Mouse (Mus musculus) stomach, embryonic 16.5 days (tissue): ENCODE results near the gene Kmt2d. TPM values are rescaled to one million over a fixed set of nuclear protein-coding genes. Genes with fewer than 3 reads are reported as not detected.
A peak's percentile ranks its signal among the peaks of the same experiment; 100 is the strongest.

Experiments used
- ATAC-seq: fragments of 200-750 bp; cut with Nextera tagmentation; 2 replicates; pipeline ENCODE4 v1.8.0; 2017; ENCODE audit warnings: moderate number of reproducible peaks, moderate TSS enrichment; ENCODE audit not compliant: insufficient read depth, low FRiP score
- H3K27ac ChIP-seq: fragments of 300-500 bp; sonication (generic); 2 replicates; pipeline ENCODE4 v1.5.1; 2014; ENCODE audit warnings: low read length
- H3K27me3 ChIP-seq: fragments of 300-500 bp; sonication (generic); 2 replicates; pipeline ENCODE4 v1.6.1; 2014; ENCODE audit warnings: low read length, control low read depth, mixed read lengths; ENCODE audit not compliant: control insufficient read depth, insufficient read depth
- H3K36me3 ChIP-seq: fragments of 300-500 bp; sonication (generic); 2 replicates; pipeline ENCODE4 v1.6.1; 2014; ENCODE audit warnings: low read length; ENCODE audit not compliant: control insufficient read depth, insufficient read depth
- H3K4me1 ChIP-seq: fragments of 300-500 bp; sonication (generic); 2 replicates; pipeline ENCODE4 v1.6.1; 2014; ENCODE audit warnings: low read length, control low read depth, mixed read lengths; ENCODE audit not compliant: control insufficient read depth, insufficient read depth
- H3K4me2 ChIP-seq: fragments of 300-500 bp; sonication (generic); 2 replicates; pipeline ENCODE4 v1.6.1; 2014; ENCODE audit warnings: low read depth, low read length, mixed read lengths
- H3K4me3 ChIP-seq: fragments of 300-500 bp; sonication (generic); replicated peaks from 2 replicates; pipeline ENCODE4 v1.5.1; 2014; ENCODE audit warnings: mild to moderate bottlenecking, low read length
- H3K9ac ChIP-seq: fragments of 300-500 bp; sonication (generic); 2 replicates; pipeline ENCODE4 v1.6.1; 2014; ENCODE audit warnings: low read length
- H3K9me3 ChIP-seq: fragments of 300-500 bp; sonication (generic); replicated peaks from 2 replicates; pipeline ENCODE4 v1.6.1; 2016; ENCODE audit warnings: low read length, control low read depth; ENCODE audit not compliant: control insufficient read depth
- WGBS: fragments of 180-500 bp; shearing (Covaris S2); extraction: QIAGEN DNeasy Blood & Tissue Kit; methylation state at CpG from one replicate; pipeline ENCODE4 v1.1.7; 2014; 5-methylcytosine and 5-hydroxymethylcytosine counted together
- polyA plus RNA-seq: library from polyadenylated mRNA; unstranded; fragments of >200 nt; fragmentation: Nextera tagmentation; extraction: Ambion mirVana; gene quantifications from 2 replicates; pipeline ENCODE4 v1.2.1, GENCODE M21; 2015

Gene Kmt2d
- polyA plus RNA-seq, 1 experiment from 2014 or later = 11.4 TPM

GRCm38 (mm10) chr15:98790761-98791160 lies 80.2 kb downstream of the Kmt2d start:
- no peaks in the 10 kb centered on the region for H3K36me3 ChIP-seq
- under 1% methylated on average over 23 of the region's 23 CpGs for WGBS
- peaks cover 83% of the 10 kb centered on the region for H3K27me3 ChIP-seq
- peaks cover 3% of the 10 kb centered on the region; the same call in 1 of the 2 replicates for H3K9me3 ChIP-seq
- no peak overlapping the region for H3K27ac ChIP-seq
- H3K9ac ChIP-seq = no peak overlapping the region; the same call in 1 of the 2 replicates
- H3K4me3 ChIP-seq = peak overlapping the region; percentile 25
- H3K4me2 ChIP-seq = peak overlapping the region; percentile 30; the same call in 1 of the 2 replicates
- peaks cover 18% of the 10 kb centered on the region; the same call in 1 of the 2 replicates for H3K4me1 ChIP-seq
- ATAC-seq = no peak

DNA sequence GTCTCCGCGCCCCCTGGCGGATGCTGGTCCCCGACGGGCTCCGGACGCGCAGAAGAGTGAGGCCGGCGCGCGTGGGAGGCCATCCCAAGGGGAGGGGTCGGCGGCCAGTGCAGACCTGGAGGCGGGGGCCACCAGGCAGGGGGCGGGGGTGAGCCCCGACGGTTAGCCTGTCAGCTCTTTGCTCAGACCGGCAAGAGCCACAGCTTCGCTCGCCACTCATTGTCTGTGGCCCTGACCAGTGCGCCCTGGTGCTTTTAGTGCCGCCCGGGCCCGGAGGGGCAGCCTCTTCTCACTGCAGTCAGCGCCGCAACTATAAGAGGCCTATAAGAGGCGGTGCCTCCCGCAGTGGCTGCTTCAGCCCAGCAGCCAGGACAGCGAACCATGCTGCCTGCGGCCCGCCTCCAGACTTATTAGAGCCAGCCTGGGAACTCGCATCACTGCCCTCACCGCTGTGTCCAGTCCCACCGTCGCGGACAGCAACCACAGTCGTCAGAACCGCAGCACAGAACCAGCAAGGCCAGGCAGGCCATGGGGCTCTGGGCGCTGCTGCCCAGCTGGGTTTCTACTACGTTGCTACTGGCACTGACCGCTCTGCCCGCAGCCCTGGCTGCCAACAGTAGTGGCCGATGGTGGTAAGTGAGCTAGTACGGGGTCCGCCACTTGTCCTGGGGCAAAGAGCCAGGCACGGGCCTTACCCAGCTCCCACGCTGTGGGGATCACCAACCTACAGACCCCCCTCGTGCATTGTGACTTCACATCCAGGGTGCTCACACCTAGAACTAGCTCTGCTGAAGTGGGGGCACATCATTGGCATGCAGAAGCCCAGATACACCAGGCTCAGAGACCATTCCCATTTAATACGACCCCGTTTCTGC lies 81.1 kb downstream of the Kmt2d start, which contains the start of gene Wnt1:
Gene Wnt1, plus strand, starts transcription at position 197 of the 875 bp plus-strand sequence.
- peak within 1 kb of the TSS; percentile 30 for H3K4me2 ChIP-seq
- no peak for ATAC-seq
- peaks cover 74% of the 10 kb centered on the region for H3K27me3 ChIP-seq
- WGBS = 4% methylated on average over 51 of the region's 51 CpGs
- H3K4me3 ChIP-seq = peak within 1 kb of the TSS; percentile 25
- no peak within 1 kb of the TSS; the same call in none of the 2 replicates for H3K9ac ChIP-seq
- H3K4me1 ChIP-seq = peaks cover 18% of the 10 kb centered on the region; the same call in 1 of the 2 replicates
- H3K36me3 ChIP-seq = no peaks in the 10 kb centered on the region
- peaks cover 6% of the 10 kb centered on the region for H3K9me3 ChIP-seq
- H3K27ac ChIP-seq = no peak within 1 kb of the TSS

DNA sequence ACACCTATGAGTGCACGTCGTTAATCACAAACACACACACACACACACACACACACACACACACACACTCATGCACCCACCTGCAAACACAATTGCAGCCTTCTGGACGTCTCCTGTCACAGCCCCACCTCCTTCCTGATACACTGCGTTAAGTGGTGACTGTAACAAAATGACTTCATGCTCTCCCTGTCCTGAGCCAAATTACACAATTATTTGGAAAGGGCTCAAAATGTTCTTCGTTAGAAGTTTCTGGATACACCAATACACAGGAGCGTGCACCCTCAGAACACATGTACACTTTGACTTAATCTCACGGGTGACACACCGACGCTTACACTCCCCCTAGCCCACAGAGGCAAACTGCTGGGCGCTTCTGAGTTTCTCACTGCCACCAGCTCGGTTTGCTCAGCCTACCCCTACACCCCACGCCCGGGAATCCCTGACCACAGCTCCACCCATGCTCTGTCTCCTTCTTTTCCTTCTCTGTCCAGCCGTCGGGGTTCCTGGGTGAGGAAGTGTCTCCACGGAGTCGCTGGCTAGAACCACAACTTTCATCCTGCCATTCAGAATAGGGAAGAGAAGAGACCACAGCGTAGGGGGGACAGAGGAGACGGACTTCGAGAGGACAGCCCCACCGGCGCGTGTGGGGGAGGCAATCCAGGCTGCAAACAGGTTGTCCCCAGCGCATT lies 81.9 kb downstream of the Kmt2d start:
- H3K27me3 ChIP-seq = peaks cover 66% of the 10 kb centered on the region
- no peak overlapping the region for H3K27ac ChIP-seq
- no peak for ATAC-seq
- peak overlapping the region; percentile 5; the same call in 1 of the 2 replicates for H3K4me3 ChIP-seq
- peaks cover 6% of the 10 kb centered on the region for H3K9me3 ChIP-seq
- H3K36me3 ChIP-seq = no peaks in the 10 kb centered on the region
- WGBS = 10% methylated on average over 24 of the region's 24 CpGs
- H3K9ac ChIP-seq = no peak overlapping the region
- peak overlapping the region; percentile 25; the same call in 1 of the 2 replicates for H3K4me2 ChIP-seq
- peaks cover 18% of the 10 kb centered on the region; the same call in 1 of the 2 replicates for H3K4me1 ChIP-seq

DNA sequence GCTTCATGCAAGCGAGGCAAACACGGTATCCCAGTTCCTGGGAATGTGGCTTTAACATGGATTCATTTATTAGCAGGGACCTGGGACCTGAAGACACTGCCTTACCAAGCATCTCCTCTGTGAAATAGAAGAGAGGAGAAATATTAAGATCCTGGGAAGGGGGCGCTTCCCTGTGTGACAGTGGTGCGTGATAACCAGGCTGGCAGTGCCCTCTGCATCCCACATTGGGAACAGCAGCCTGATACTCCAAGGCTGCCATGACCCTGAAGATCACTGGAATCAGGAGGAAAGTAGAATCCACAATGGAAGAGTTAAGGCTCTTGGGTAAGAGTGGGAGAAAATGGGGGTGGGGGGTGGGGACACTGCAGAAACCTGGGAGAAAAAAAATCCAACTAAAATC lies 83.1 kb downstream of the Kmt2d start:
- Histone ChIP-seq H3K9me3 (peaks cover 6% of the 10 kb centered on the region), H3K9ac (no peak overlapping the region), H3K4me2 (no peak overlapping the region), H3K36me3 (no peaks in the 10 kb centered on the region), H3K27me3 (peaks cover 55% of the 10 kb centered on the region), H3K4me3 (no peak overlapping the region), H3K27ac (no peak overlapping the region), H3K4me1 (peaks cover 13% of the 10 kb centered on the region; the same call in 1 of the 2 replicates)
- no peak for ATAC-seq
- WGBS = 38% methylated on average over 4 of the region's 4 CpGs

DNA sequence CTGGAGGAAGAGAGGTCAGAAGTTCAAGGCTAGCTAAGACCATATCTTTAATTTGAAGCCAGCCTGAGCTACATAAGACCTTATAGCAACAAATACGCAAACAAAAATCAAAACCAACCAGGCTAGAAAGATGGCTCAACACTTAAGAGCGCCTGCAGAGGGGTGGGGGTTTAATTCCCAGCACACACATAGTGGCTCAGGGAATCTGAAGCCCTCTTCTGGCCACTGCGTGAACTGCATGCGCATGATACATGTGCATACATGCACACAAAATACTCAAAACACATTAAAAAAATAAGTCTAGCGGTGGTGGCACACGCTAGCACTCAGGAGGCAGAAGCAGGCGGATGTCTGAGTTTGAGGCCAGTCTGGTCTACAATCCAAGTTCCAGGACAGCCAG lies 85.3 kb downstream of the Kmt2d start:
- Histone ChIP-seq H3K4me2 (no peak overlapping the region), H3K9me3 (peaks cover 6% of the 10 kb centered on the region), H3K27ac (no peak overlapping the region), H3K27me3 (peaks cover 44% of the 10 kb centered on the region), H3K36me3 (no peaks in the 10 kb centered on the region), H3K4me3 (no peak overlapping the region), H3K9ac (no peak overlapping the region), H3K4me1 (0 out of 2 replicates have a peak, but pooled peaks cover 2% of the 10 kb centered on the region)
- no peak for ATAC-seq
- WGBS = 38% methylated on average over 7 of the region's 7 CpGs

Other genes starting within 250 kb of the Kmt2d start
- 27.3 and 28.2 TPM in 2 replicates for gene Cacnb3, start 240.4 kb downstream of the Kmt2d start, polyA plus RNA-seq
- gene Ddx23, start 208.3 kb downstream of the Kmt2d start, polyA plus RNA-seq = 17.0 and 18.6 TPM in 2 replicates
- gene Rnd1, start 193.7 kb downstream of the Kmt2d start, polyA plus RNA-seq = 0.91 and 0.99 TPM in 2 replicates
- gene Ccdc65, start 163.0 kb downstream of the Kmt2d start, polyA plus RNA-seq = 1.5 and 1.7 TPM in 2 replicates
- gene Fkbp11, start 143.0 kb downstream of the Kmt2d start, polyA plus RNA-seq = 130 TPM in 2 replicates
- 38.0 and 38.9 TPM in 2 replicates for gene Arf3, start 108.0 kb downstream of the Kmt2d start, polyA plus RNA-seq
- 0.14 TPM in 1 of 2 replicates, not detected in the other for gene Wnt10b, start 93.1 kb downstream of the Kmt2d start, polyA plus RNA-seq
- not detected in 2 replicates for gene Wnt1, start 81.3 kb downstream of the Kmt2d start, polyA plus RNA-seq
- not detected in 2 replicates for gene Ddn, start 61.7 kb downstream of the Kmt2d start, polyA plus RNA-seq
- gene Prkag1, start 39.7 kb downstream of the Kmt2d start, polyA plus RNA-seq = 85.4 and 86.4 TPM in 2 replicates
- 8.2 and 9.8 TPM in 2 replicates for gene Rhebl1, start 23.3 kb upstream of the Kmt2d start, polyA plus RNA-seq
- gene Dhh, start 27.3 kb upstream of the Kmt2d start, polyA plus RNA-seq = 0.84 and 1.1 TPM in 2 replicates
- 14.8 and 18.3 TPM in 2 replicates for gene Lmbr1l, start 47.0 kb upstream of the Kmt2d start, polyA plus RNA-seq
- gene Tuba1b, start 63.4 kb upstream of the Kmt2d start, polyA plus RNA-seq = 1,202 and 1,296 TPM in 2 replicates
- not detected in 2 replicates for gene Gm49450, start 82.3 kb upstream of the Kmt2d start, polyA plus RNA-seq
- gene Tuba1a, start 82.5 kb upstream of the Kmt2d start, polyA plus RNA-seq = 1,001 and 1,036 TPM in 2 replicates
- 196 and 209 TPM in 2 replicates for gene Tuba1c, start 158.7 kb upstream of the Kmt2d start, polyA plus RNA-seq
- gene Prph, start 184.0 kb upstream of the Kmt2d start, polyA plus RNA-seq = 24.4 and 25.4 TPM in 2 replicates
- 25.6 and 26.4 TPM in 2 replicates for gene Troap, start 203.4 kb upstream of the Kmt2d start, polyA plus RNA-seq
- gene C1ql4, start 216.6 kb upstream of the Kmt2d start, polyA plus RNA-seq = not detected in 2 replicates
- gene Dnajc22, start 222.0 kb upstream of the Kmt2d start, polyA plus RNA-seq = 14.1 TPM in 2 replicates